Mouse (Mus musculus): Measurements from ENCODE around the gene Cltb.

Cltb gene

GRCm38 (mm10) chr13:54560608-54561007 lies 50.5 kb downstream of the Cltb start:
- DNase-seq, result no peak

- no peak for DNase-seq
These were observed 51.5 kb downstream of the Cltb start for GRCm38 (mm10) chr13:54559656-54560055.

GRCm38 (mm10) chr13:54557652-54558051 lies 53.5 kb downstream of the Cltb start:
- no peak for DNase-seq

GRCm38 (mm10) chr13:54556796-54557195 lies 54.3 kb downstream of the Cltb start:
- DNase-seq, result peak; percentile 93 to 96

GRCm38 (mm10) chr13:54556176-54556575 lies 55.0 kb downstream of the Cltb start:
- DNase-seq, result no peak

- no peak for DNase-seq
These were observed 63.1 kb downstream of the Cltb start for GRCm38 (mm10) chr13:54548036-54548435.

Measured in cerebellum, postnatal 36 days (tissue).